Mouse (Mus musculus): ENCODE data around the gene 1700092M07Rik. TPM values are rescaled to one million over a fixed set of nuclear protein-coding genes. Genes with fewer than 3 reads are reported as not detected.
A peak's percentile ranks its signal among the peaks of the same experiment; 100 is the strongest.

The 1700092M07Rik gene
- polyA plus RNA-seq, 1 experiment from 2014 or later = 0.82 TPM

- Histone ChIP-seq H3K9me3 (ENCODE audit: low read length) (no peaks in the 10 kb centered on the region), H3K36me3 (ENCODE audit: insufficient read depth, low read length) (peaks cover 44% of the 10 kb centered on the region), H3K27ac (ENCODE audit: low read length) (no peak overlapping the region), H3K4me3 (ENCODE audit: low read depth, low read length) (no peak overlapping the region), H3K27me3 (replicated peaks; ENCODE audit: insufficient read depth, low read length) (no peaks in the 10 kb centered on the region), H3K4me1 (ENCODE audit: insufficient read depth, low read depth, low read length) (peaks cover 12% of the 10 kb centered on the region; the same call in 1 of the 2 replicates), H3K9ac (replicated peaks; ENCODE audit: low read depth) (no peak overlapping the region), H3K4me2 (replicated peaks; ENCODE audit: low read depth, low read length) (no peak overlapping the region)
- no peak for ATAC-seq
- WGBS = 86% methylated on average over 1 of the region's 1 CpGs
- TF ChIP-seq EP300 (IDR thresholded peaks at IDR 0.05) = no peak
- no peak for TF ChIP-seq CTCF (IDR thresholded peaks at IDR 0.05)
- no peak for DNase-seq (ENCODE audit: low spot score)
Observed at GRCm38 (mm10) chr19:8745382-8745781, 4.9 kb downstream of the 1700092M07Rik start.

GRCm38 (mm10) chr19:8747368-8747767 is 6.8 kb downstream of the 1700092M07Rik start:
- ATAC-seq = no peak
- H3K4me2 ChIP-seq (replicated peaks; ENCODE audit: low read depth, low read length) = no peak overlapping the region
- peaks cover 6% of the 10 kb centered on the region; the same call in 1 of the 2 replicates for H3K4me1 ChIP-seq (ENCODE audit: insufficient read depth, low read depth, low read length)
- no peak overlapping the region for H3K27ac ChIP-seq (ENCODE audit: low read length)
- H3K36me3 ChIP-seq (ENCODE audit: insufficient read depth, low read length) = peaks cover 52% of the 10 kb centered on the region
- H3K27me3 ChIP-seq (replicated peaks; ENCODE audit: insufficient read depth, low read length) = no peaks in the 10 kb centered on the region
- TF ChIP-seq EP300 (IDR thresholded peaks at IDR 0.05) (no peak), CTCF (IDR thresholded peaks at IDR 0.05) (peak; percentile 61)
- no peaks in the 10 kb centered on the region for H3K9me3 ChIP-seq (ENCODE audit: low read length)
- H3K4me3 ChIP-seq (ENCODE audit: low read depth, low read length) = no peak overlapping the region
- DNase-seq (ENCODE audit: low spot score) = peak; percentile 50
- H3K9ac ChIP-seq (replicated peaks; ENCODE audit: low read depth) = no peak overlapping the region
- 71% methylated on average over 2 of the region's 2 CpGs for WGBS

- TF ChIP-seq EP300 (IDR thresholded peaks at IDR 0.05) = no peak
- Histone ChIP-seq H3K4me3 (ENCODE audit: low read depth, low read length) (no peak overlapping the region), H3K9ac (replicated peaks; ENCODE audit: low read depth) (no peak overlapping the region), H3K36me3 (ENCODE audit: insufficient read depth, low read length) (peaks cover 17% of the 10 kb centered on the region), H3K4me2 (replicated peaks; ENCODE audit: low read depth, low read length) (peak overlapping the region; percentile 75; the same call in 1 of the 2 replicates), H3K27me3 (replicated peaks; ENCODE audit: insufficient read depth, low read length) (no peaks in the 10 kb centered on the region), H3K4me1 (ENCODE audit: insufficient read depth, low read depth, low read length) (peaks cover 6% of the 10 kb centered on the region; the same call in 1 of the 2 replicates), H3K9me3 (ENCODE audit: low read length) (no peaks in the 10 kb centered on the region), H3K27ac (ENCODE audit: low read length) (peak overlapping the region; percentile 93)
- DNase-seq (ENCODE audit: low spot score) = no peak
- WGBS = 45% methylated on average over 3 of the region's 3 CpGs
- ATAC-seq = no peak
Observed at GRCm38 (mm10) chr19:8755652-8756051, 15.1 kb downstream of the 1700092M07Rik start.

GRCm38 (mm10) chr19:8756635-8757387 is 16.3 kb downstream of the 1700092M07Rik start, which contains the start of gene Nxf1:
TSS of gene Nxf1 (plus strand) at chr19:8757073.
- peak within 1 kb of the TSS; percentile 93 for H3K27ac ChIP-seq (ENCODE audit: low read length)
- H3K9ac ChIP-seq (replicated peaks; ENCODE audit: low read depth) = peak within 1 kb of the TSS; percentile 96
- H3K4me1 ChIP-seq (ENCODE audit: insufficient read depth, low read depth, low read length) = peaks cover 6% of the 10 kb centered on the region; the same call in 1 of the 2 replicates
- ATAC-seq (peak; percentile 97), DNase-seq (ENCODE audit: low spot score) (peak; percentile 97)
- TF ChIP-seq CTCF (IDR thresholded peaks at IDR 0.05) (peak; percentile 31), EP300 (IDR thresholded peaks at IDR 0.05) (no peak)
- peaks cover 11% of the 10 kb centered on the region for H3K36me3 ChIP-seq (ENCODE audit: insufficient read depth, low read length)
- H3K27me3 ChIP-seq (replicated peaks; ENCODE audit: insufficient read depth, low read length) = no peaks in the 10 kb centered on the region
- 0% methylated on average over 61 of the region's 75 CpGs for WGBS
- peak within 1 kb of the TSS; percentile 75 for H3K4me2 ChIP-seq (replicated peaks; ENCODE audit: low read depth, low read length)
- peak within 1 kb of the TSS; percentile 96 for H3K4me3 ChIP-seq (ENCODE audit: low read depth, low read length)
- H3K9me3 ChIP-seq (ENCODE audit: low read length) = no peaks in the 10 kb centered on the region

- 2% methylated on average over 14 of the region's 14 CpGs for WGBS
- H3K36me3 ChIP-seq (ENCODE audit: insufficient read depth, low read length) = peaks cover 11% of the 10 kb centered on the region
- H3K9ac ChIP-seq (replicated peaks; ENCODE audit: low read depth) = peak overlapping the region; percentile 96
- H3K4me1 ChIP-seq (ENCODE audit: insufficient read depth, low read depth, low read length) = peaks cover 6% of the 10 kb centered on the region; the same call in 1 of the 2 replicates
- H3K4me3 ChIP-seq (ENCODE audit: low read depth, low read length) = peak overlapping the region; percentile 96
- ATAC-seq (no peak), DNase-seq (ENCODE audit: low spot score) (no peak)
- peak overlapping the region; percentile 93 for H3K27ac ChIP-seq (ENCODE audit: low read length)
- peak overlapping the region; percentile 75 for H3K4me2 ChIP-seq (replicated peaks; ENCODE audit: low read depth, low read length)
- TF ChIP-seq EP300 (IDR thresholded peaks at IDR 0.05) (no peak), CTCF (IDR thresholded peaks at IDR 0.05) (no peak)
- H3K27me3 ChIP-seq (replicated peaks; ENCODE audit: insufficient read depth, low read length) = no peaks in the 10 kb centered on the region
- no peaks in the 10 kb centered on the region for H3K9me3 ChIP-seq (ENCODE audit: low read length)
Observed at GRCm38 (mm10) chr19:8757471-8757998, 17.0 kb downstream of the 1700092M07Rik start.

- H3K4me2 ChIP-seq (replicated peaks; ENCODE audit: low read depth, low read length) = no peak overlapping the region
- WGBS = 73% methylated on average over 2 of the region's 2 CpGs
- H3K36me3 ChIP-seq (ENCODE audit: insufficient read depth, low read length) = peaks cover 19% of the 10 kb centered on the region
- H3K9me3 ChIP-seq (ENCODE audit: low read length) = no peaks in the 10 kb centered on the region
- ATAC-seq (no peak), DNase-seq (ENCODE audit: low spot score) (no peak)
- H3K27ac ChIP-seq (ENCODE audit: low read length) = no peak overlapping the region
- no peak overlapping the region for H3K4me3 ChIP-seq (ENCODE audit: low read depth, low read length)
- peaks cover 6% of the 10 kb centered on the region; the same call in 1 of the 2 replicates for H3K4me1 ChIP-seq (ENCODE audit: insufficient read depth, low read depth, low read length)
- no peak for TF ChIP-seq CTCF (IDR thresholded peaks at IDR 0.05)
- no peak for TF ChIP-seq EP300 (IDR thresholded peaks at IDR 0.05)
- H3K27me3 ChIP-seq (replicated peaks; ENCODE audit: insufficient read depth, low read length) = no peaks in the 10 kb centered on the region
- no peak overlapping the region for H3K9ac ChIP-seq (replicated peaks; ENCODE audit: low read depth)
Observed at GRCm38 (mm10) chr19:8758899-8759298, 18.4 kb downstream of the 1700092M07Rik start.
